Mouse (Mus musculus) cerebellum, adult 2 months (tissue): ENCODE results near the gene Gm43720.

Experiments used
- CTCF ChIP-seq: fragments of 200-500 bp; IDR thresholded peaks from 2 replicates; pipeline ENCODE4 v1.5.1; 2011; ENCODE audit warnings: low read depth, mild to moderate bottlenecking, control low read depth, low read length, moderate library complexity, borderline replicate concordance; ENCODE audit not compliant: insufficient read depth
- POLR2A ChIP-seq: fragments of 200-500 bp; IDR thresholded peaks from 2 replicates; pipeline ENCODE4 v1.6.1; 2011; ENCODE audit warnings: low read length, control low read depth, borderline replicate concordance; ENCODE audit not compliant: insufficient read depth

DNA sequence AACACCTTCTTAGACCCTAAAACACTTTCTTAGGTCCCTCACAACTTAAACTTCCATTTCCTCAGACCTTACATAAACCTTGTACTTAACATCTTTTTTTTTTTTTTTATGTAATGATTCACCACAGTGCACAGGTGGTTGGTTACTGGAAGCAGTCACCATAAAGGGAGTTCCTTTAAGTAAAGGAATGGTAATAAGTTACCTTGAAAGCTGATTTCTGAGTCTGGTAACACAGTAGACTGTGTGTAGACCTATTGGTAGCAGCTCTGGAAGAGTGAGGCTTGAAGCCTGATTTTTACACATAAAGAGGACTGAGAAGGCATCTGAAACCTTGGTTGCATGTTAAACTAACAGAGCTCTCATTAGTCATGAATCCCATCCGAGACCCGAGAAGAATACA lies 59.9 kb downstream of the Gm43720 start:
- TF ChIP-seq POLR2A (no peak), CTCF (no peak)
